Mouse (Mus musculus) liver, embryonic 14.5 days (tissue): ENCODE results near the gene Atxn7l1.

Source experiments
- CTCF ChIP-seq: IDR thresholded peaks from 2 replicates; pipeline ENCODE4 v1.5.1; 2016; ENCODE audit warnings: antibody characterized with exemption, low read depth, control low read depth
- EP300 ChIP-seq: IDR thresholded peaks from 2 replicates; pipeline ENCODE4 v1.6.1; 2016; ENCODE audit warnings: antibody characterized with exemption, low read depth

- no peak for TF ChIP-seq CTCF
- no peak for TF ChIP-seq EP300
Measured at GRCm38 (mm10) chr12:33260575-33260974, 113.1 kb downstream of the Atxn7l1 start.
